Mouse (Mus musculus) myocyte (in vitro differentiated cells): ENCODE results near the gene Iqsec1. TPM values are rescaled to one million over a fixed set of nuclear protein-coding genes. Genes with fewer than 3 reads are reported as not detected.

Source experiments
- H3K27me3 ChIP-seq: one replicate; pipeline ENCODE4 v1.6.1; 2011; ENCODE audit not compliant: control insufficient read depth, insufficient read depth, insufficient read length
- H3K36me3 ChIP-seq: one replicate; pipeline ENCODE4 v1.6.1; 2011; ENCODE audit not compliant: control insufficient read depth, insufficient read depth
- H3K4me2 ChIP-seq: one replicate; pipeline ENCODE4 v1.6.1; 2011; ENCODE audit warnings: low read depth, control low read depth
- H3K4me3 ChIP-seq: one replicate; pipeline ENCODE4 v1.5.1; 2011; ENCODE audit warnings: mild to moderate bottlenecking, control low read depth, moderate library complexity
- H3K79me2 ChIP-seq: one replicate; pipeline ENCODE4 v1.6.1; 2011; ENCODE audit not compliant: control insufficient read depth, insufficient read depth
- H3ac ChIP-seq: one replicate; pipeline ENCODE4 v1.6.1; 2011; ENCODE audit not compliant: control insufficient read depth, insufficient read length
- CEBPB ChIP-seq: IDR thresholded peaks from 2 replicates; pipeline ENCODE4 v1.6.1; 2011; ENCODE audit warnings: mild to moderate bottlenecking, moderate library complexity; ENCODE audit not compliant: poor library complexity, insufficient read depth, severe bottlenecking
- E2F4 ChIP-seq: IDR thresholded peaks from one replicate; pipeline ENCODE4 v1.6.1; 2011; ENCODE audit warnings: mild to moderate bottlenecking, control low read depth, moderate library complexity; ENCODE audit not compliant: insufficient read depth
- MAX ChIP-seq: IDR thresholded peaks from one replicate; pipeline ENCODE4 v1.6.1; 2011; ENCODE audit warnings: low read depth, mild to moderate bottlenecking, control low read depth
- MYOD1 ChIP-seq, 3 experiments: IDR thresholded peaks; one replicate each; pipeline ENCODE4 v1.6.1; 2011; ENCODE audit warnings: control low read depth in 2 of 3, low read depth in 2 of 3, mild to moderate bottlenecking in 2 of 3, moderate library complexity in 1 of 3; ENCODE audit not compliant: insufficient read length in 2 of 3, control insufficient read depth in 1 of 3
- MYOG ChIP-seq, 3 experiments: IDR thresholded peaks; one replicate each; pipeline ENCODE4 v1.6.1; 2011; ENCODE audit warnings: control low read depth in 2 of 3, low read depth in 2 of 3, mild to moderate bottlenecking in 2 of 3; ENCODE audit not compliant: insufficient read length in 2 of 3, control insufficient read depth in 1 of 3, insufficient read depth in 1 of 3
- POLR2A ChIP-seq: IDR thresholded peaks from one replicate; pipeline ENCODE4 v1.6.1; 2011; ENCODE audit warnings: low read depth, mild to moderate bottlenecking, control low read depth, moderate library complexity; ENCODE audit not compliant: insufficient read length
- POLR2AphosphoS2 ChIP-seq: IDR thresholded peaks from one replicate; pipeline ENCODE4 v1.6.1; 2011; ENCODE audit warnings: low read depth, control low read depth; ENCODE audit not compliant: insufficient read length
- REST ChIP-seq: IDR thresholded peaks from one replicate; pipeline ENCODE4 v1.6.1; 2011; ENCODE audit warnings: mild to moderate bottlenecking, control low read depth, moderate library complexity; ENCODE audit not compliant: insufficient read depth, insufficient read length
- SRF ChIP-seq: IDR thresholded peaks from one replicate; pipeline ENCODE4 v1.6.1; 2011; ENCODE audit warnings: low read depth; ENCODE audit not compliant: control insufficient read depth, insufficient read length
- TCF12 ChIP-seq: IDR thresholded peaks from one replicate; pipeline ENCODE4 v1.6.1; 2011; ENCODE audit warnings: mild to moderate bottlenecking, control low read depth; ENCODE audit not compliant: poor library complexity, insufficient read depth, severe bottlenecking
- TCF3 ChIP-seq: IDR thresholded peaks from one replicate; pipeline ENCODE4 v1.6.1; 2011; ENCODE audit warnings: low read depth, control low read depth; ENCODE audit not compliant: insufficient read length
- USF1 ChIP-seq: IDR thresholded peaks from one replicate; pipeline ENCODE4 v1.6.1; 2011; ENCODE audit warnings: low read depth, mild to moderate bottlenecking, control low read depth, moderate library complexity
- polyA plus RNA-seq: library from polyadenylated mRNA; unstranded; fragments of >200 nt; fragmentation: generic; extraction: Trizol; gene quantifications from one replicate; pipeline ENCODE4 v1.2.1, GENCODE M21; 2012; ENCODE audit warnings: missing spikeins

Gene Iqsec1
- polyA plus RNA-seq, 1 experiment: 43.4 TPM

- Histone ChIP-seq H3K79me2 (no peaks in the 10 kb centered on the region), H3K36me3 (no peaks in the 10 kb centered on the region), H3K4me3 (no peak overlapping the region), H3K4me2 (no peak overlapping the region), H3ac (no peak overlapping the region), H3K27me3 (peaks cover 6% of the 10 kb centered on the region)
- TF ChIP-seq SRF (no peak), TCF3 (no peak), MAX (no peak), POLR2AphosphoS2 (no peak), POLR2A (no peak), REST (no peak), MYOD1 (IDR thresholded peaks at IDR 0.05; ENCODE audit: control insufficient read depth in 1 of 3, insufficient read length in 2 of 3, low read depth in 2 of 3) (no peak), E2F4 (no peak), USF1 (no peak), MYOG (IDR thresholded peaks at IDR 0.05; ENCODE audit: control insufficient read depth in 1 of 3, insufficient read depth in 1 of 3, insufficient read length in 2 of 3, low read depth in 2 of 3) (no peak), TCF12 (no peak)
These were observed 187.7 kb downstream of the Iqsec1 start for GRCm38 (mm10) chr6:90800825-90801224.

- peaks cover 3% of the 10 kb centered on the region for H3K27me3 ChIP-seq
- no peak overlapping the region for H3K4me2 ChIP-seq
- H3K4me3 ChIP-seq: no peak overlapping the region
- no peak overlapping the region for H3ac ChIP-seq
- TF ChIP-seq MYOD1 (IDR thresholded peaks at IDR 0.05; ENCODE audit: control insufficient read depth in 1 of 3, insufficient read length in 2 of 3, low read depth in 2 of 3): peak in 1 of 3 experiments; percentile 71
- peak in 1 of 3 experiments; percentile 70 for TF ChIP-seq MYOG (IDR thresholded peaks at IDR 0.05; ENCODE audit: control insufficient read depth in 1 of 3, insufficient read depth in 1 of 3, insufficient read length in 2 of 3, low read depth in 2 of 3)
- TF ChIP-seq TCF3: no peak
- H3K79me2 ChIP-seq: no peaks in the 10 kb centered on the region
- no peaks in the 10 kb centered on the region for H3K36me3 ChIP-seq
These were observed 189.4 kb downstream of the Iqsec1 start for GRCm38 (mm10) chr6:90799116-90799515.

- Histone ChIP-seq H3K36me3 (no peaks in the 10 kb centered on the region), H3K79me2 (no peaks in the 10 kb centered on the region), H3K27me3 (no peaks in the 10 kb centered on the region), H3K4me3 (no peak overlapping the region), H3ac (no peak overlapping the region), H3K4me2 (no peak overlapping the region)
- TF ChIP-seq MAX (no peak), USF1 (no peak), MYOG (IDR thresholded peaks at IDR 0.05; ENCODE audit: control insufficient read depth in 1 of 3, insufficient read depth in 1 of 3, insufficient read length in 2 of 3, low read depth in 2 of 3) (no peak), REST (no peak), E2F4 (no peak), POLR2AphosphoS2 (no peak), TCF12 (no peak), MYOD1 (IDR thresholded peaks at IDR 0.05; ENCODE audit: control insufficient read depth in 1 of 3, insufficient read length in 2 of 3, low read depth in 2 of 3) (no peak), SRF (no peak), CEBPB (no peak), TCF3 (no peak), POLR2A (no peak)
These were observed 190.3 kb downstream of the Iqsec1 start for GRCm38 (mm10) chr6:90798201-90798600.

- H3K4me3 ChIP-seq: no peak overlapping the region
- no peak overlapping the region for H3ac ChIP-seq
- H3K36me3 ChIP-seq: no peaks in the 10 kb centered on the region
- no peaks in the 10 kb centered on the region for H3K79me2 ChIP-seq
- TF ChIP-seq TCF12 (no peak), TCF3 (no peak), MAX (no peak), MYOD1 (IDR thresholded peaks at IDR 0.05; ENCODE audit: control insufficient read depth in 1 of 3, insufficient read length in 2 of 3, low read depth in 2 of 3) (no peak), REST (no peak), USF1 (no peak), SRF (no peak), MYOG (IDR thresholded peaks at IDR 0.05; ENCODE audit: control insufficient read depth in 1 of 3, insufficient read depth in 1 of 3, insufficient read length in 2 of 3, low read depth in 2 of 3) (no peak), CEBPB (no peak), E2F4 (no peak), POLR2A (no peak), POLR2AphosphoS2 (no peak)
- H3K27me3 ChIP-seq: no peaks in the 10 kb centered on the region
- no peak overlapping the region for H3K4me2 ChIP-seq
These were observed 191.4 kb downstream of the Iqsec1 start for GRCm38 (mm10) chr6:90796902-90797596.

- TF ChIP-seq TCF12: no peak
- TF ChIP-seq POLR2A: no peak
- no peak for TF ChIP-seq MAX
- no peak for TF ChIP-seq TCF3
- no peak for TF ChIP-seq MYOD1 (IDR thresholded peaks at IDR 0.05; ENCODE audit: control insufficient read depth in 1 of 3, insufficient read length in 2 of 3, low read depth in 2 of 3)
- no peak for TF ChIP-seq POLR2AphosphoS2
- no peak for TF ChIP-seq CEBPB
- TF ChIP-seq E2F4: no peak
- no peak overlapping the region for H3K4me3 ChIP-seq
These were observed 197.6 kb downstream of the Iqsec1 start for GRCm38 (mm10) chr6:90790901-90791300.

More at GRCm38 (mm10) chr6:90790901-90791300, 197.6 kb downstream of the Iqsec1 start:
- Histone ChIP-seq H3K27me3 (no peaks in the 10 kb centered on the region), H3K4me2 (no peak overlapping the region), H3K79me2 (no peaks in the 10 kb centered on the region), H3K36me3 (no peaks in the 10 kb centered on the region), H3ac (no peak overlapping the region)
